Mouse (Mus musculus): Measurements from ENCODE around the gene Ehmt2. TPM values are rescaled to one million over a fixed set of nuclear protein-coding genes. Genes with fewer than 3 reads are reported as not detected.
"Not testable (repeated sequence)": the region's sequence is repeated elsewhere in the genome, so short reads cannot be mapped to it uniquely, and the experiment has no call there.

Ehmt2 gene
- polyA plus RNA-seq, 1 experiment from 2014 or later, result 58.2 TPM

- 78% methylated on average over 17 of the region's 17 CpGs for WGBS
- Histone ChIP-seq H3K27ac (ENCODE audit: low read length) (no peak overlapping the region), H3K36me3 (ENCODE audit: control insufficient read depth, insufficient read depth, low read length) (peaks cover 8% of the 10 kb centered on the region), H3K27me3 (ENCODE audit: control insufficient read depth, insufficient read depth, low read depth, low read length) (no peaks in the 10 kb centered on the region), H3K9me3 (ENCODE audit: control insufficient read depth, low read length) (no peaks in the 10 kb centered on the region), H3K4me2 (ENCODE audit: low read depth, low read length) (no peak overlapping the region), H3K9ac (ENCODE audit: low read length) (no peak overlapping the region), H3K4me1 (replicated peaks; ENCODE audit: control insufficient read depth, insufficient read depth, low read length) (peaks cover 30% of the 10 kb centered on the region), H3K4me3 (ENCODE audit: low read length) (no peak overlapping the region)
- no peak for ATAC-seq (ENCODE audit: low read depth)
These were observed 1.9 kb upstream of the Ehmt2 start for GRCm38 (mm10) chr17:34896366-34896765.

GRCm38 (mm10) chr17:34897373-34898159, 703 bp upstream of the Ehmt2 start:
- WGBS, result 14% methylated on average over 10 of the region's 10 CpGs
- peak overlapping the region; percentile 90 for H3K4me3 ChIP-seq (ENCODE audit: low read length)
- H3K4me1 ChIP-seq (replicated peaks; ENCODE audit: control insufficient read depth, insufficient read depth, low read length), result peaks cover 30% of the 10 kb centered on the region
- peak overlapping the region; percentile 97 for H3K9ac ChIP-seq (ENCODE audit: low read length)
- peaks cover 9% of the 10 kb centered on the region for H3K36me3 ChIP-seq (ENCODE audit: control insufficient read depth, insufficient read depth, low read length)
- H3K4me2 ChIP-seq (ENCODE audit: low read depth, low read length), result peak overlapping the region; percentile 72
- no peaks in the 10 kb centered on the region for H3K27me3 ChIP-seq (ENCODE audit: control insufficient read depth, insufficient read depth, low read depth, low read length)
- ATAC-seq (ENCODE audit: low read depth), result no peak
- H3K9me3 ChIP-seq (ENCODE audit: control insufficient read depth, low read length), result no peaks in the 10 kb centered on the region
- H3K27ac ChIP-seq (ENCODE audit: low read length), result peak overlapping the region; percentile 99

GRCm38 (mm10) chr17:34898706-34899052, 410 bp downstream of the Ehmt2 start:
- Histone ChIP-seq H3K9me3 (ENCODE audit: control insufficient read depth, low read length) (no peaks in the 10 kb centered on the region), H3K4me2 (ENCODE audit: low read depth, low read length) (peak overlapping the region; percentile 72), H3K27me3 (ENCODE audit: control insufficient read depth, insufficient read depth, low read depth, low read length) (no peaks in the 10 kb centered on the region), H3K4me1 (replicated peaks; ENCODE audit: control insufficient read depth, insufficient read depth, low read length) (peaks cover 27% of the 10 kb centered on the region), H3K9ac (ENCODE audit: low read length) (peak overlapping the region; percentile 97), H3K36me3 (ENCODE audit: control insufficient read depth, insufficient read depth, low read length) (peaks cover 20% of the 10 kb centered on the region), H3K27ac (ENCODE audit: low read length) (peak overlapping the region; percentile 99), H3K4me3 (ENCODE audit: low read length) (peak overlapping the region; percentile 90)
- 0% methylated on average over 1 of the region's 47 CpGs for WGBS
- peak; percentile 15; the same call in 1 of the 2 replicates for ATAC-seq (ENCODE audit: low read depth)

GRCm38 (mm10) chr17:34899053-34899889, 1.0 kb downstream of the Ehmt2 start:
- H3K9me3 ChIP-seq (ENCODE audit: control insufficient read depth, low read length), result no peaks in the 10 kb centered on the region
- ATAC-seq (ENCODE audit: low read depth), result no peak
- H3K9ac ChIP-seq (ENCODE audit: low read length), result peak overlapping the region; percentile 97
- peaks cover 22% of the 10 kb centered on the region for H3K36me3 ChIP-seq (ENCODE audit: control insufficient read depth, insufficient read depth, low read length)
- WGBS, result under 1% methylated on average over 29 of the region's 45 CpGs
- H3K27me3 ChIP-seq (ENCODE audit: control insufficient read depth, insufficient read depth, low read depth, low read length), result no peaks in the 10 kb centered on the region
- peak overlapping the region; percentile 90 for H3K4me3 ChIP-seq (ENCODE audit: low read length)
- H3K4me2 ChIP-seq (ENCODE audit: low read depth, low read length), result peak overlapping the region; percentile 72
- H3K27ac ChIP-seq (ENCODE audit: low read length), result peak overlapping the region; percentile 99
- H3K4me1 ChIP-seq (replicated peaks; ENCODE audit: control insufficient read depth, insufficient read depth, low read length), result peaks cover 27% of the 10 kb centered on the region

GRCm38 (mm10) chr17:34899890-34900243, 1.6 kb downstream of the Ehmt2 start:
- Histone ChIP-seq H3K9me3 (ENCODE audit: control insufficient read depth, low read length) (no peaks in the 10 kb centered on the region), H3K27me3 (ENCODE audit: control insufficient read depth, insufficient read depth, low read depth, low read length) (no peaks in the 10 kb centered on the region), H3K9ac (ENCODE audit: low read length) (peak overlapping the region; percentile 97), H3K36me3 (ENCODE audit: control insufficient read depth, insufficient read depth, low read length) (peaks cover 22% of the 10 kb centered on the region), H3K4me2 (ENCODE audit: low read depth, low read length) (peak overlapping the region; percentile 72), H3K4me3 (ENCODE audit: low read length) (peak overlapping the region; percentile 90), H3K27ac (ENCODE audit: low read length) (peak overlapping the region; percentile 99), H3K4me1 (replicated peaks; ENCODE audit: control insufficient read depth, insufficient read depth, low read length) (peaks cover 27% of the 10 kb centered on the region)
- ATAC-seq (ENCODE audit: low read depth), result no peak
- 1% methylated on average over 5 of the region's 5 CpGs for WGBS

GRCm38 (mm10) chr17:34900826-34901225, 2.6 kb downstream of the Ehmt2 start:
- H3K9ac ChIP-seq (ENCODE audit: low read length); H3K4me3 ChIP-seq (ENCODE audit: low read length); H3K9me3 ChIP-seq (ENCODE audit: control insufficient read depth, low read length); H3K27ac ChIP-seq (ENCODE audit: low read length); ATAC-seq (ENCODE audit: low read depth); H3K27me3 ChIP-seq (ENCODE audit: control insufficient read depth, insufficient read depth, low read depth, low read length); H3K4me2 ChIP-seq (ENCODE audit: low read depth, low read length): not testable (repeated sequence)
- Histone ChIP-seq H3K4me1 (replicated peaks; ENCODE audit: control insufficient read depth, insufficient read depth, low read length) (peaks cover 20% of the 10 kb centered on the region), H3K36me3 (ENCODE audit: control insufficient read depth, insufficient read depth, low read length) (peaks cover 28% of the 10 kb centered on the region)

- H3K36me3 ChIP-seq (ENCODE audit: control insufficient read depth, insufficient read depth, low read length), result peaks cover 33% of the 10 kb centered on the region
- H3K9me3 ChIP-seq (ENCODE audit: control insufficient read depth, low read length); H3K27ac ChIP-seq (ENCODE audit: low read length); H3K4me3 ChIP-seq (ENCODE audit: low read length); H3K27me3 ChIP-seq (ENCODE audit: control insufficient read depth, insufficient read depth, low read depth, low read length); H3K9ac ChIP-seq (ENCODE audit: low read length); H3K4me2 ChIP-seq (ENCODE audit: low read depth, low read length); ATAC-seq (ENCODE audit: low read depth): not testable (repeated sequence)
- 85% methylated on average over 9 of the region's 10 CpGs for WGBS
- peaks cover 11% of the 10 kb centered on the region for H3K4me1 ChIP-seq (replicated peaks; ENCODE audit: control insufficient read depth, insufficient read depth, low read length)
These were observed 3.7 kb downstream of the Ehmt2 start for GRCm38 (mm10) chr17:34901948-34902347.

- peaks cover 42% of the 10 kb centered on the region for H3K36me3 ChIP-seq (ENCODE audit: control insufficient read depth, insufficient read depth, low read length)
- no peaks in the 10 kb centered on the region for H3K27me3 ChIP-seq (ENCODE audit: control insufficient read depth, insufficient read depth, low read depth, low read length)
- H3K4me1 ChIP-seq (replicated peaks; ENCODE audit: control insufficient read depth, insufficient read depth, low read length), result peaks cover 4% of the 10 kb centered on the region; the same call in 1 of the 2 replicates
- no peak for ATAC-seq (ENCODE audit: low read depth)
- H3K9me3 ChIP-seq (ENCODE audit: control insufficient read depth, low read length), result no peaks in the 10 kb centered on the region
- no peak overlapping the region for H3K4me2 ChIP-seq (ENCODE audit: low read depth, low read length)
- no peak overlapping the region for H3K9ac ChIP-seq (ENCODE audit: low read length)
- WGBS, result 83% methylated on average over 9 of the region's 9 CpGs
- H3K4me3 ChIP-seq (ENCODE audit: low read length), result no peak overlapping the region
- no peak overlapping the region for H3K27ac ChIP-seq (ENCODE audit: low read length)
These were observed 4.6 kb downstream of the Ehmt2 start for GRCm38 (mm10) chr17:34902895-34903294.

- no peak for ATAC-seq (ENCODE audit: low read depth)
- Histone ChIP-seq H3K36me3 (ENCODE audit: control insufficient read depth, insufficient read depth, low read length) (peaks cover 72% of the 10 kb centered on the region), H3K4me3 (ENCODE audit: low read length) (no peak overlapping the region), H3K4me2 (ENCODE audit: low read depth, low read length) (no peak overlapping the region), H3K27me3 (ENCODE audit: control insufficient read depth, insufficient read depth, low read depth, low read length) (no peaks in the 10 kb centered on the region), H3K4me1 (replicated peaks; ENCODE audit: control insufficient read depth, insufficient read depth, low read length) (peaks cover 8% of the 10 kb centered on the region), H3K27ac (ENCODE audit: low read length) (no peak overlapping the region), H3K9me3 (ENCODE audit: control insufficient read depth, low read length) (no peaks in the 10 kb centered on the region), H3K9ac (ENCODE audit: low read length) (no peak overlapping the region)
- WGBS, result 85% methylated on average over 10 of the region's 10 CpGs
These were observed 12.7 kb downstream of the Ehmt2 start for GRCm38 (mm10) chr17:34910982-34911381.
